Comparison of ENCODE assay signal across 8 mouse cellular contexts in genomic region chr17:56010681-56011080, GRCm38 (mm10). TPM values are rescaled to one million over a fixed set of nuclear protein-coding genes. Genes with fewer than 3 reads are reported as not detected.
DNase-seq lines count a peak whose midpoint lies in the region; ATAC-seq lines count a peak whose summit lies in the region.

No protein-coding gene starts in this region.

- no peak for ATAC-seq in heart, embryonic 11.5 days (replicated peaks; ENCODE audit: insufficient number of reproducible peaks, low FRiP score, low TSS enrichment)
- ATAC-seq in kidney, embryonic 16.5 days (ENCODE audit: low FRiP score, low TSS enrichment): no peak
- ATAC-seq in neural tube, embryonic 12.5 days (ENCODE audit: low FRiP score, low read depth): no peak

- no peaks in the 10 kb centered on the region for H3K27me3 ChIP-seq in heart, embryonic 11.5 days (ENCODE audit: control insufficient read depth, insufficient read depth, low read length)
- H3K27me3 ChIP-seq in kidney, embryonic 16.5 days (ENCODE audit: insufficient read depth, low read length): no peaks in the 10 kb centered on the region
- H3K27me3 ChIP-seq in neural tube, embryonic 12.5 days (replicated peaks): no peaks in the 10 kb centered on the region

- H3K4me1 ChIP-seq in heart, embryonic 11.5 days (ENCODE audit: control insufficient read depth, insufficient read depth, low read length): peaks cover 18% of the 10 kb centered on the region
- H3K4me1 ChIP-seq in kidney, embryonic 16.5 days (ENCODE audit: insufficient read depth, low read length): peaks cover 26% of the 10 kb centered on the region
- H3K4me1 ChIP-seq in neural tube, embryonic 12.5 days: peaks cover 24% of the 10 kb centered on the region

- 13% methylated on average over 9 of the region's 9 CpGs for WGBS in heart, embryonic 11.5 days (ENCODE audit: insufficient replicate concordance)
- WGBS in kidney, embryonic 16.5 days: 4% methylated on average over 9 of the region's 9 CpGs
- 10% methylated on average over 9 of the region's 9 CpGs for WGBS in neural tube, embryonic 12.5 days

- no peaks in the 10 kb centered on the region for H3K9me3 ChIP-seq in heart, embryonic 11.5 days (replicated peaks; ENCODE audit: control insufficient read depth, low read length)
- no peaks in the 10 kb centered on the region for H3K9me3 ChIP-seq in kidney, embryonic 16.5 days (ENCODE audit: low read length)
- H3K9me3 ChIP-seq in neural tube, embryonic 12.5 days: no peaks in the 10 kb centered on the region

- no peak overlapping the region for H3K27ac ChIP-seq in heart, embryonic 11.5 days (ENCODE audit: low read depth, low read length)
- H3K27ac ChIP-seq in kidney, embryonic 16.5 days (ENCODE audit: low read length): no peak overlapping the region
- no peak overlapping the region for H3K27ac ChIP-seq in neural tube, embryonic 12.5 days

- 0 out of 2 replicates have a peak overlapping the region, but pooled peaks have one; percentile 100 for H3K4me2 ChIP-seq in heart, embryonic 11.5 days
- H3K4me2 ChIP-seq in kidney, embryonic 16.5 days (replicated peaks; ENCODE audit: low read depth, low read length): peak overlapping the region; percentile 74
- H3K4me2 ChIP-seq in neural tube, embryonic 12.5 days (replicated peaks): peak overlapping the region; percentile 93

- H3K36me3 ChIP-seq in heart, embryonic 11.5 days (ENCODE audit: control insufficient read depth, insufficient read depth, low read length): peaks cover 21% of the 10 kb centered on the region
- H3K36me3 ChIP-seq in kidney, embryonic 16.5 days (ENCODE audit: insufficient read depth, low read length): peaks cover 41% of the 10 kb centered on the region
- H3K36me3 ChIP-seq in neural tube, embryonic 12.5 days: peaks cover 43% of the 10 kb centered on the region

- DNase-seq in 416B (ENCODE audit: low read depth): peak; percentile 65
- DNase-seq in adrenal gland, adult 2 months: peak; percentile 86
- DNase-seq in embryo, embryonic 9.5 days (ENCODE audit: extremely low spot score): peak; percentile 81
- DNase-seq in lung, adult 18-20 months: peak; percentile 72 to 73
- peak; percentile 71 to 89 for DNase-seq in thymus, postnatal 10 days (ENCODE audit: low spot score in 2 of 2)

- H3K4me3 ChIP-seq in heart, embryonic 11.5 days (ENCODE audit: low read depth, low read length): no peak overlapping the region
- H3K4me3 ChIP-seq in kidney, embryonic 16.5 days (ENCODE audit: low read length): no peak overlapping the region
- H3K4me3 ChIP-seq in neural tube, embryonic 12.5 days: 0 out of 2 replicates have a peak overlapping the region, but pooled peaks have one; percentile 68

- H3K9ac ChIP-seq in heart, embryonic 11.5 days (ENCODE audit: low read depth, low read length): no peak overlapping the region
- H3K9ac ChIP-seq in kidney, embryonic 16.5 days (replicated peaks; ENCODE audit: low read length): no peak overlapping the region
- peak overlapping the region; percentile 73 for H3K9ac ChIP-seq in neural tube, embryonic 12.5 days

RNA-seq across cellular contexts. Expression of gene Mpnd, which starts 5.2 kb away (rescaled TPM):
- 10 to 100 TPM; 87.3 to 90.5 TPM for total RNA-seq in adrenal gland, adult 2 months (2021)
- polyA plus RNA-seq in adrenal gland, adult 2 months (2012; rRNA removed): 179 and 197 TPM in 2 replicates
- 67.6 and 68.3 TPM in 2 replicates for polyA plus RNA-seq in heart, embryonic 11.5 days (2014; fragmentation: Nextera tagmentation; extraction: Ambion mirVana)
- polyA plus RNA-seq in kidney, embryonic 16.5 days (2015; fragmentation: Nextera tagmentation; extraction: Ambion mirVana): 109 and 112 TPM in 2 replicates
- 209 and 214 TPM in 2 replicates for polyA plus RNA-seq in neural tube, embryonic 12.5 days (2016; fragmentation: Nextera tagmentation; extraction: Ambion mirVana)

RNA-seq across cellular contexts. Expression of gene Stap2, which starts 5.3 kb away (rescaled TPM):
- total RNA-seq in adrenal gland, adult 2 months (2021): 1 to 10 TPM; 5.6 TPM
- polyA plus RNA-seq in adrenal gland, adult 2 months (2012; rRNA removed): 5.2 and 8.4 TPM in 2 replicates
- polyA plus RNA-seq in heart, embryonic 11.5 days (2014; fragmentation: Nextera tagmentation; extraction: Ambion mirVana): 7.2 and 8.1 TPM in 2 replicates
- polyA plus RNA-seq in kidney, embryonic 16.5 days (2015; fragmentation: Nextera tagmentation; extraction: Ambion mirVana): 21.0 and 21.4 TPM in 2 replicates
- polyA plus RNA-seq in neural tube, embryonic 12.5 days (2016; fragmentation: Nextera tagmentation; extraction: Ambion mirVana): 5.9 and 7.2 TPM in 2 replicates

RNA-seq across cellular contexts. Expression of gene Fsd1, which starts 24.4 kb away (rescaled TPM):
- 1 to 10 TPM; 1.0 to 2.7 TPM for total RNA-seq in adrenal gland, adult 2 months (2021)
- polyA plus RNA-seq in adrenal gland, adult 2 months (2012; rRNA removed): 2.3 and 2.7 TPM in 2 replicates
- 5.0 and 5.2 TPM in 2 replicates for polyA plus RNA-seq in heart, embryonic 11.5 days (2014; fragmentation: Nextera tagmentation; extraction: Ambion mirVana)
- polyA plus RNA-seq in kidney, embryonic 16.5 days (2015; fragmentation: Nextera tagmentation; extraction: Ambion mirVana): 21.6 TPM in 2 replicates
- polyA plus RNA-seq in neural tube, embryonic 12.5 days (2016; fragmentation: Nextera tagmentation; extraction: Ambion mirVana): 114 and 123 TPM in 2 replicates

RNA-seq across cellular contexts. Expression of gene Sh3gl1, which starts 25.8 kb away (rescaled TPM):
- 10 to 100 TPM; 41.3 to 44.0 TPM for total RNA-seq in adrenal gland, adult 2 months (2021)
- 66.4 and 70.6 TPM in 2 replicates for polyA plus RNA-seq in adrenal gland, adult 2 months (2012; rRNA removed)
- 89.9 and 90.6 TPM in 2 replicates for polyA plus RNA-seq in heart, embryonic 11.5 days (2014; fragmentation: Nextera tagmentation; extraction: Ambion mirVana)
- 189 and 190 TPM in 2 replicates for polyA plus RNA-seq in kidney, embryonic 16.5 days (2015; fragmentation: Nextera tagmentation; extraction: Ambion mirVana)
- 134 TPM in 2 replicates for polyA plus RNA-seq in neural tube, embryonic 12.5 days (2016; fragmentation: Nextera tagmentation; extraction: Ambion mirVana)

RNA-seq across cellular contexts. Expression of gene Chaf1a, which starts 29.6 kb away (rescaled TPM):
- total RNA-seq in adrenal gland, adult 2 months (2021): 1 to 10 TPM; 1.6 to 2.5 TPM
- polyA plus RNA-seq in adrenal gland, adult 2 months (2012; rRNA removed): 1.5 and 2.0 TPM in 2 replicates
- 13.4 and 13.5 TPM in 2 replicates for polyA plus RNA-seq in heart, embryonic 11.5 days (2014; fragmentation: Nextera tagmentation; extraction: Ambion mirVana)
- polyA plus RNA-seq in kidney, embryonic 16.5 days (2015; fragmentation: Nextera tagmentation; extraction: Ambion mirVana): 26.0 and 28.4 TPM in 2 replicates
- polyA plus RNA-seq in neural tube, embryonic 12.5 days (2016; fragmentation: Nextera tagmentation; extraction: Ambion mirVana): 25.3 and 29.6 TPM in 2 replicates
